Mouse (Mus musculus): Measurements from ENCODE around the gene Wdsub1. TPM values are rescaled to one million over a fixed set of nuclear protein-coding genes. Genes with fewer than 3 reads are reported as not detected.

Gene Wdsub1
- total and polyA plus RNA-seq, 2 experiments from 2014 or later: 24.1 to 84.9 TPM

DNA sequence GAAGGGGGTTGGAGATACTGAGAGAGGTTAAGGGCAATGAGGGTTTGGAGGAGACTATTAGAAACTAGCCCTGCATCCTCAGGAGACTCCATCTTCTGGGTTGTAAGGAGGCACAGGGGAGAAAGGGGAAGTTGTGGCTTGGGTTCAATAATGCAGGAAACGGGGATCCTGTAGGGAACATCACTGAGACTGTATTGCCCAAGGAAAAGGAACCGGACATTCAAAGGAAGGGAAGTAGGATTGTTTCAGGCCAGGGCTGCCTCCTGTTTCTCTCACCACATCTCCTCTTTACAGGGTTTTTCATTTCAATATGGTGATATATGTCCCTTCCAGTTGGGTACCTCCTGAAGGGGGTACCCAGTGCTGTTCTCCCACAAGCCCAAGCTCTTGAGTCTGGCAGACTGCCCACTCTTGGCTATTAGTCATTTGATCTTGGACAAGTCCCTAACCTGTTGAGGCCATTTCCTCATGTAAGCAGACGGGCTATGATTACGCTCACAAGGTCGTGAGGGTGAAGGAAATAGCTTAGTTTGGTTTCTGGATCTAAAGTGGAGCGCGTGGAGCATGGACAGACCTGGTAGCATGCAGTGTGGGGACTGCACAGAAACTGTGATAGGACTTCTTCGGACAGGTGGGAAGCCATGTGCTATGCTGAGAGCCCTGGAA is 79.5 kb downstream of the Wdsub1 start:
- Histone ChIP-seq H3K27ac (no peak overlapping the region), H3K4me3 (ENCODE audit: low read length) (no peak overlapping the region), H3K9ac (replicated peaks; ENCODE audit: low read length) (no peak overlapping the region), H3K36me3 (ENCODE audit: insufficient read depth, low read length) (no peaks in the 10 kb centered on the region), H3K4me2 (ENCODE audit: low read depth, low read length) (no peak overlapping the region), H3K9me3 (ENCODE audit: low read length) (no peaks in the 10 kb centered on the region), H3K4me1 (ENCODE audit: insufficient read depth, low read length) (0 out of 2 replicates have a peak, but pooled peaks cover 3% of the 10 kb centered on the region), H3K27me3 (ENCODE audit: insufficient read depth, low read length) (no peaks in the 10 kb centered on the region)
- 85% methylated on average over 8 of the region's 8 CpGs for WGBS
- no peak for TF ChIP-seq CTCF (IDR thresholded peaks at IDR 0.05; ENCODE audit: low read depth)
- DNase-seq (ENCODE audit: low spot score) (no peak), ATAC-seq (no peak)

All from hindbrain, postnatal 0 days (tissue).